Mouse (Mus musculus) frontal cortex, adult (tissue): ENCODE results near the gene Kcnn4.
A peak's percentile ranks its signal among the peaks of the same experiment; 100 is the strongest.

ENCODE experiments used
- ATAC-seq: cut with Nextera tagmentation; 2 replicates; pipeline ENCODE4 v1.9.2; 2017; ENCODE audit warnings: mild to moderate bottlenecking, moderate library complexity, mixed read lengths; ENCODE audit not compliant: low TSS enrichment

Kcnn4 gene

GRCm38 (mm10) chr7:24369731-24370541 lies at the start of gene Kcnn4:
Kcnn4 (plus strand) TSS chr7:24370263.
- no peak for ATAC-seq

GRCm38 (mm10) chr7:24322593-24322992 lies 47.5 kb upstream of the Kcnn4 start:
- no peak for ATAC-seq

- no peak for ATAC-seq
These were observed 44.9 kb upstream of the Kcnn4 start for GRCm38 (mm10) chr7:24325197-24325596.

GRCm38 (mm10) chr7:24325675-24326128 lies 44.4 kb upstream of the Kcnn4 start:
- ATAC-seq, result peak; percentile 62; the same call in 1 of the 2 replicates

GRCm38 (mm10) chr7:24326273-24327135 lies 43.6 kb upstream of the Kcnn4 start:
- peak; percentile 31; the same call in 1 of the 2 replicates for ATAC-seq

GRCm38 (mm10) chr7:24327281-24327975 lies 42.6 kb upstream of the Kcnn4 start:
- ATAC-seq, result no peak

- no peak for ATAC-seq
These were observed 36.6 kb upstream of the Kcnn4 start, which contains the start of gene Tescl for GRCm38 (mm10) chr7:24333304-24333986. Tescl (minus strand) TSS chr7:24333936.

- ATAC-seq, result peak; percentile 50; the same call in 1 of the 2 replicates
These were observed 34.3 kb upstream of the Kcnn4 start for GRCm38 (mm10) chr7:24335699-24336309.

- ATAC-seq, result no peak
These were observed 31.8 kb upstream of the Kcnn4 start for GRCm38 (mm10) chr7:24338241-24338640.

GRCm38 (mm10) chr7:24343701-24344272 lies 26.3 kb upstream of the Kcnn4 start:
- ATAC-seq, result peak; percentile 85

- ATAC-seq, result no peak
These were observed 23.6 kb upstream of the Kcnn4 start for GRCm38 (mm10) chr7:24346444-24346843.

GRCm38 (mm10) chr7:24348896-24349295 lies 21.2 kb upstream of the Kcnn4 start, which contains the start of gene Lypd5:
Lypd5 (plus strand) TSS chr7:24349196.
- no peak for ATAC-seq

- ATAC-seq, result no peak
These were observed 14.4 kb upstream of the Kcnn4 start for GRCm38 (mm10) chr7:24355646-24356045.

- ATAC-seq, result no peak
These were observed 14.0 kb upstream of the Kcnn4 start for GRCm38 (mm10) chr7:24356081-24356480.

- ATAC-seq, result no peak
These were observed 12.2 kb upstream of the Kcnn4 start for GRCm38 (mm10) chr7:24357899-24358298.

- no peak for ATAC-seq
These were observed 10.8 kb upstream of the Kcnn4 start for GRCm38 (mm10) chr7:24359269-24359668.

GRCm38 (mm10) chr7:24361001-24361400 lies 9.1 kb upstream of the Kcnn4 start:
- ATAC-seq, result no peak

- no peak for ATAC-seq
These were observed 6.8 kb upstream of the Kcnn4 start for GRCm38 (mm10) chr7:24363228-24363627.

GRCm38 (mm10) chr7:24364827-24365226 lies 5.2 kb upstream of the Kcnn4 start:
- ATAC-seq, result peak; percentile 69; the same call in 1 of the 2 replicates
